Mouse (Mus musculus) cerebellum, postnatal 10 days (tissue): ENCODE measurements around the gene Gm21704.
"Not testable (repeated sequence)": the region's sequence is repeated elsewhere in the genome, so short reads cannot be mapped to it uniquely, and the experiment has no call there.

Experiments
- DNase-seq, 2 experiments: peaks; one replicate each; pipeline ENCODE4 v3.0.0; 2021; ENCODE audit warnings: mixed read lengths in 2 of 2

Gm21704 gene

DNA sequence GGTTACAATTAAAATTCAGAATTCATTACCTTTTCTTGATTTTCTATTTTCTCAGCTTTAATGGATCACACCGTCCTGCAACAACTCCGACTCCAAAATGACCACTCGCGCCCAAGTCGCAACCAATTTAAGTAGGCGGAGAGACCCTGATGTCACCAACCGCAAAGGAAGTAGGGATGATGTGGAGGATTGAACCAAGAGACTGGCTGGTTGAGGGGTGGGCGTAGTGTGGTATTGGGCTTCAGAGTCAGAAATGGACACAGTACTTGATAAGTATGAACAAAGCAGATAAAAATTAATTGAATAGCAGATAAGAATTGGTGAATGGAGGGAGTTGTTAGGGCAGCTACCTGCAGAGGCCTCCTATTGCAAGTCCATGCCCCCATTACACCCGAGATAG, at the start of gene Gm21704, which contains the start of gene Gm21708:
Gene Gm21704, minus strand, starts transcription at position 101 of the 400 bp plus-strand sequence.
Gene Gm21708, minus strand, starts transcription at position 101 of the 400 bp plus-strand sequence.
- DNase-seq = not testable (repeated sequence)

DNA sequence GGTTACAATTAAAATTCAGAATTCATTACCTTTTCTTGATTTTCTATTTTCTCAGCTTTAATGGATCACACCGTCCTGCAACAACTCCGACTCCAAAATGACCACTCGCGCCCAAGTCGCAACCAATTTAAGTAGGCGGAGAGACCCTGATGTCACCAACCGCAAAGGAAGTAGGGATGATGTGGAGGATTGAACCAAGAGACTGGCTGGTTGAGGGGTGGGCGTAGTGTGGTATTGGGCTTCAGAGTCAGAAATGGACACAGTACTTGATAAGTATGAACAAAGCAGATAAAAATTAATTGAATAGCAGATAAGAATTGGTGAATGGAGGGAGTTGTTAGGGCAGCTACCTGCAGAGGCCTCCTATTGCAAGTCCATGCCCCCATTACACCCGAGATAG, 64.7 kb downstream of the Gm21704 start, which contains the start of gene Gm21693:
Gene Gm21693, minus strand, starts transcription at position 101 of the 400 bp plus-strand sequence.
- DNase-seq = not testable (repeated sequence)

DNA sequence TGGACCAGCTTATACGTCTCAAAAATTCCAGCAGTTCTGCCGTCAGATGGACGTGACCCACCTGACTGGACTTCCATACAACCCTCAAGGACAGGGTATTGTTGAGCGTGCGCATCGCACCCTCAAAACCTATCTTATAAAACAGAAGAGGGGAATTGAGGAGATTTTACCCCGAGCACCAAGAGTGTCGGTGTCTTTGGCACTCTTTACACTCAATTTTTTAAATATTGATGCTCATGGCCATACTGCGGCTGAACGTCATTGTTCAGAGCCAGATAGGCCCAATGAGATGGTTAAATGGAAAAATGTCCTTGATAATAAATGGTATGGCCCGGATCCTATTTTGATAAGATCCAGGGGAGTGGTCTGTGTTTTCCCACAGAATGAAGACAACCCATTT, 69.3 kb downstream of the Gm21704 start:
- not testable (repeated sequence) for DNase-seq
